Comparison of ENCODE assay signal across 20 mouse cellular contexts in genomic region chr19:38133986-38134385, GRCm38 (mm10). TPM values are rescaled to one million over a fixed set of nuclear protein-coding genes. Genes with fewer than 3 reads are reported as not detected.
DNase-seq lines count a peak whose midpoint lies in the region; ATAC-seq and TF ChIP-seq lines count a peak whose summit lies in the region.
"Had no signal": no experiment of that assay in that cellular context is flagged by ENCODE, and none has a peak within 500 bp of the region (broad histone marks: within the 10 kb centered on the region; RNA-seq: fewer than 3 reads in every experiment).

No protein-coding gene starts in this region.

- H3K4me3 ChIP-seq in heart, embryonic 10.5 days: no peak overlapping the region
- no peak overlapping the region for H3K4me3 ChIP-seq in limb, embryonic 10.5 days
- no peak overlapping the region for H3K4me3 ChIP-seq in liver, postnatal 0 days (ENCODE audit: low read depth, low read length)
- no peak overlapping the region for H3K4me3 ChIP-seq in hindbrain, postnatal 0 days (ENCODE audit: low read length)
- H3K4me3 ChIP-seq: embryonic facial prominence, embryonic 15.5 days; forebrain, embryonic 13.5 days; hindbrain, embryonic 15.5 days; midbrain, embryonic 10.5 days had no signal

- no peaks in the 10 kb centered on the region for H3K36me3 ChIP-seq in heart, embryonic 10.5 days
- no peaks in the 10 kb centered on the region for H3K36me3 ChIP-seq in limb, embryonic 10.5 days
- H3K36me3 ChIP-seq in liver, postnatal 0 days (replicated peaks; ENCODE audit: insufficient read depth, low read length): no peaks in the 10 kb centered on the region
- H3K36me3 ChIP-seq in hindbrain, postnatal 0 days (ENCODE audit: insufficient read depth, low read length): no peaks in the 10 kb centered on the region
- H3K36me3 ChIP-seq: embryonic facial prominence, embryonic 15.5 days; hindbrain, embryonic 15.5 days; midbrain, embryonic 10.5 days had no signal

- H3K9ac ChIP-seq in liver, postnatal 0 days (replicated peaks): no peak overlapping the region
- H3K9ac ChIP-seq in hindbrain, postnatal 0 days (replicated peaks; ENCODE audit: low read length): no peak overlapping the region
- H3K9ac ChIP-seq: embryonic facial prominence, embryonic 15.5 days; forebrain, embryonic 13.5 days; hindbrain, embryonic 15.5 days had no signal

- no peak for TF ChIP-seq CTCF in liver, postnatal 0 days (IDR thresholded peaks at IDR 0.05; ENCODE audit: low read depth)
- TF ChIP-seq CTCF in hindbrain, postnatal 0 days (IDR thresholded peaks at IDR 0.05; ENCODE audit: low read depth): no peak

- 28% methylated on average over 11 of the region's 11 CpGs for WGBS in heart, embryonic 10.5 days
- WGBS in limb, embryonic 10.5 days: 72% methylated on average over 11 of the region's 11 CpGs
- 42% methylated on average over 11 of the region's 11 CpGs for WGBS in liver, postnatal 0 days (ENCODE audit: insufficient replicate concordance)
- 77% methylated on average over 11 of the region's 11 CpGs for WGBS in hindbrain, postnatal 0 days

- peaks cover 4% of the 10 kb centered on the region; the same call in 1 of the 2 replicates for H3K27me3 ChIP-seq in heart, embryonic 10.5 days (ENCODE audit: insufficient read depth, poor library complexity, severe bottlenecking)
- H3K27me3 ChIP-seq in limb, embryonic 10.5 days (ENCODE audit: low read depth, poor library complexity, severe bottlenecking): no peaks in the 10 kb centered on the region
- no peaks in the 10 kb centered on the region for H3K27me3 ChIP-seq in liver, postnatal 0 days (ENCODE audit: insufficient read depth, low read length)
- no peaks in the 10 kb centered on the region for H3K27me3 ChIP-seq in hindbrain, postnatal 0 days (ENCODE audit: insufficient read depth, low read length)
- H3K27me3 ChIP-seq: embryonic facial prominence, embryonic 15.5 days; forebrain, embryonic 13.5 days; hindbrain, embryonic 15.5 days had no signal

- no peaks in the 10 kb centered on the region for H3K9me3 ChIP-seq in heart, embryonic 10.5 days
- no peaks in the 10 kb centered on the region for H3K9me3 ChIP-seq in limb, embryonic 10.5 days (replicated peaks)
- no peaks in the 10 kb centered on the region for H3K9me3 ChIP-seq in liver, postnatal 0 days (ENCODE audit: low read length)
- no peaks in the 10 kb centered on the region for H3K9me3 ChIP-seq in hindbrain, postnatal 0 days (ENCODE audit: low read length)
- H3K9me3 ChIP-seq: embryonic facial prominence, embryonic 15.5 days; forebrain, embryonic 13.5 days; hindbrain, embryonic 15.5 days; midbrain, embryonic 10.5 days had no signal

- peak; percentile 66 for DNase-seq in heart, adult 11 months
- DNase-seq in heart, embryonic 10.5 days (ENCODE audit: low spot score): no peak
- peak; percentile 11 for DNase-seq in 416B (ENCODE audit: low read depth)
- peak; percentile 12 for DNase-seq in limb, embryonic 10.5 days (ENCODE audit: low spot score)
- DNase-seq in liver, postnatal 0 days: peak; percentile 42
- DNase-seq in adrenal gland, postnatal 14 days: no peak
- no peak for DNase-seq in urinary bladder, postnatal 10 days (ENCODE audit: low spot score)
- DNase-seq in hindbrain, postnatal 0 days (ENCODE audit: low spot score): no peak
- DNase-seq: cerebellum, adult 11 months; gastrocnemius, postnatal 36 days; heart, postnatal 10 days; kidney, postnatal 25 days; layer of hippocampus, adult 9-11 months; lung, postnatal 36 days had no signal

- ATAC-seq in liver, postnatal 0 days: peak; percentile 90
- no peak for ATAC-seq in hindbrain, postnatal 0 days
- ATAC-seq: forebrain, embryonic 13.5 days had no signal

- H3K27ac ChIP-seq in heart, embryonic 10.5 days: no peak overlapping the region
- H3K27ac ChIP-seq in limb, embryonic 10.5 days: no peak overlapping the region
- H3K27ac ChIP-seq in liver, postnatal 0 days (ENCODE audit: low read depth): peak overlapping the region; percentile 76
- no peak overlapping the region for H3K27ac ChIP-seq in hindbrain, postnatal 0 days
- H3K27ac ChIP-seq: embryonic facial prominence, embryonic 15.5 days; forebrain, embryonic 13.5 days; hindbrain, embryonic 15.5 days; midbrain, embryonic 10.5 days had no signal

- TF ChIP-seq EP300 in liver, postnatal 0 days (IDR thresholded peaks at IDR 0.05; ENCODE audit: low read depth): peak; percentile 73; the same call in 1 of the 2 replicates

- peaks cover 11% of the 10 kb centered on the region for H3K4me1 ChIP-seq in heart, embryonic 10.5 days
- H3K4me1 ChIP-seq in limb, embryonic 10.5 days: 0 out of 2 replicates have a peak, but pooled peaks cover 2% of the 10 kb centered on the region
- H3K4me1 ChIP-seq in liver, postnatal 0 days (ENCODE audit: insufficient read depth): peaks cover 8% of the 10 kb centered on the region
- no peaks in the 10 kb centered on the region for H3K4me1 ChIP-seq in hindbrain, postnatal 0 days (ENCODE audit: insufficient read depth, low read length)
- H3K4me1 ChIP-seq: embryonic facial prominence, embryonic 15.5 days; forebrain, embryonic 13.5 days; hindbrain, embryonic 15.5 days had no signal

- H3K4me2 ChIP-seq in liver, postnatal 0 days (ENCODE audit: low read depth, low read length): peak overlapping the region; percentile 33
- H3K4me2 ChIP-seq in hindbrain, postnatal 0 days (ENCODE audit: low read depth, low read length): no peak overlapping the region
- H3K4me2 ChIP-seq: embryonic facial prominence, embryonic 15.5 days; forebrain, embryonic 13.5 days; hindbrain, embryonic 15.5 days had no signal

RNA-seq across cellular contexts. Expression of gene Pde6c, which starts 1.4 kb away (rescaled TPM):
- 0.30 TPM in 1 of 2 replicates, not detected in the other for polyA plus RNA-seq in heart, embryonic 10.5 days (2016; fragmentation: Nextera tagmentation; extraction: Ambion mirVana)
- 0.05 TPM in 1 of 2 replicates, not detected in the other for polyA plus RNA-seq in limb, embryonic 10.5 days (2016; fragmentation: Nextera tagmentation; extraction: Ambion mirVana)
- 24.7 and 28.2 TPM in 2 replicates for polyA plus RNA-seq in liver, postnatal 0 days (2015; fragmentation: Nextera tagmentation; extraction: Ambion mirVana)
- total RNA-seq in adrenal gland, postnatal 14 days (2021): 1.2 TPM in 1 of 2 replicates, not detected in the other
- not detected in 2 replicates for total RNA-seq in hindbrain, postnatal 0 days (2014; rRNA removed)
- 0.46 and 0.48 TPM in 2 replicates for polyA plus RNA-seq in hindbrain, postnatal 0 days (2015; fragmentation: Nextera tagmentation; extraction: Ambion mirVana)
- total RNA-seq: common myeloid progenitor, adult 5-6 weeks; gastrocnemius, postnatal 36 days; heart, postnatal 10 days had no signal
- polyA plus RNA-seq: embryonic facial prominence, embryonic 15.5 days; forebrain, embryonic 13.5 days; midbrain, embryonic 10.5 days; spleen, adult 2 months had no signal

RNA-seq across cellular contexts. Expression of gene Rbp4, which starts 8.9 kb away (rescaled TPM):
- 9.0 and 226 TPM in 2 replicates for polyA plus RNA-seq in heart, embryonic 10.5 days (2016; fragmentation: Nextera tagmentation; extraction: Ambion mirVana)
- 4.5 and 4.7 TPM in 2 replicates for polyA plus RNA-seq in limb, embryonic 10.5 days (2016; fragmentation: Nextera tagmentation; extraction: Ambion mirVana)
- polyA plus RNA-seq in liver, postnatal 0 days (2015; fragmentation: Nextera tagmentation; extraction: Ambion mirVana): 7,568 and 8,084 TPM in 2 replicates
- total RNA-seq in adrenal gland, postnatal 14 days (2021): 36.1 and 432 TPM in 2 replicates
- 2.0 and 5.1 TPM in 2 replicates for total RNA-seq in hindbrain, postnatal 0 days (2014; rRNA removed)
- polyA plus RNA-seq in hindbrain, postnatal 0 days (2015; fragmentation: Nextera tagmentation; extraction: Ambion mirVana): 20.3 and 21.3 TPM in 2 replicates
- total RNA-seq: common myeloid progenitor, adult 5-6 weeks had no signal

RNA-seq across cellular contexts. Expression of gene Ffar4, which starts 37.1 kb away (rescaled TPM):
- polyA plus RNA-seq in heart, embryonic 10.5 days (2016; fragmentation: Nextera tagmentation; extraction: Ambion mirVana): 0.14 and 1.5 TPM in 2 replicates
- polyA plus RNA-seq in limb, embryonic 10.5 days (2016; fragmentation: Nextera tagmentation; extraction: Ambion mirVana): 0.41 and 0.59 TPM in 2 replicates
- 4.3 and 8.8 TPM in 2 replicates for polyA plus RNA-seq in liver, postnatal 0 days (2015; fragmentation: Nextera tagmentation; extraction: Ambion mirVana)
- total RNA-seq in adrenal gland, postnatal 14 days (2021): 10.8 and 24.9 TPM in 2 replicates
- total RNA-seq in hindbrain, postnatal 0 days (2014; rRNA removed): 0.11 TPM in 1 of 2 replicates, not detected in the other
- polyA plus RNA-seq in hindbrain, postnatal 0 days (2015; fragmentation: Nextera tagmentation; extraction: Ambion mirVana): 0.24 and 0.29 TPM in 2 replicates
- total RNA-seq: gastrocnemius, postnatal 36 days had no signal
- polyA plus RNA-seq: forebrain, embryonic 13.5 days; midbrain, embryonic 10.5 days had no signal

Comparison
In these comparisons a context has a peak if more than half of its experiments do, and no peak if none do; other contexts are left out.
1. DNase-seq: peak in heart, adult 11 months (single experiment), 416B (single experiment), limb, embryonic 10.5 days (single experiment) and liver, postnatal 0 days (single experiment); none in heart, embryonic 10.5 days (single experiment), adrenal gland, postnatal 14 days (single experiment), urinary bladder, postnatal 10 days (single experiment) and hindbrain, postnatal 0 days (single experiment).
2. RNA of gene Pde6c, which starts 1.4 kb away (polyA plus RNA-seq): 24.7 to 28.2 TPM in liver, postnatal 0 days; 0.46 to 0.48 TPM in hindbrain, postnatal 0 days, 0.30 TPM in heart, embryonic 10.5 days and 0.05 TPM in limb, embryonic 10.5 days; every median in the first group is over 10 times any median in the second.
3. RNA of gene Rbp4, which starts 8.9 kb away (polyA plus RNA-seq): 7,568 to 8,084 TPM in liver, postnatal 0 days; 9.0 to 226 TPM in heart, embryonic 10.5 days, 20.3 to 21.3 TPM in hindbrain, postnatal 0 days and 4.5 to 4.7 TPM in limb, embryonic 10.5 days; every median in the first group is over 10 times any median in the second.